Mouse (Mus musculus) lung, adult 10 weeks (tissue): ENCODE results near the gene Olfr653. TPM values are rescaled to one million over a fixed set of nuclear protein-coding genes. Genes with fewer than 3 reads are reported as not detected.

Experiments used
- polyA plus RNA-seq: library from polyadenylated mRNA; stranded (reverse); fragments of 350-450 nt; fragmentation: Illumina TruSeq; extraction: RNeasy Lipid Tissue Mini Kit (QIAGEN cat#74804); gene quantifications from one replicate; pipeline ENCODE4 v1.2.3, GENCODE M21; 2014; ENCODE audit warnings: low read depth, low replicate concordance; ENCODE audit not compliant: insufficient read depth

Gene Olfr653
- not detected for polyA plus RNA-seq

GRCm38 (mm10) chr7:104577014-104577413 is at the start of gene Olfr653:
TSS of gene Olfr653 (plus strand) at chr7:104577314.

GRCm38 (mm10) chr7:104549833-104550232 is 27.3 kb upstream of the Olfr653 start, which contains the start of gene Olfr651:
TSS of gene Olfr651 (plus strand) at chr7:104550133.

DNA sequence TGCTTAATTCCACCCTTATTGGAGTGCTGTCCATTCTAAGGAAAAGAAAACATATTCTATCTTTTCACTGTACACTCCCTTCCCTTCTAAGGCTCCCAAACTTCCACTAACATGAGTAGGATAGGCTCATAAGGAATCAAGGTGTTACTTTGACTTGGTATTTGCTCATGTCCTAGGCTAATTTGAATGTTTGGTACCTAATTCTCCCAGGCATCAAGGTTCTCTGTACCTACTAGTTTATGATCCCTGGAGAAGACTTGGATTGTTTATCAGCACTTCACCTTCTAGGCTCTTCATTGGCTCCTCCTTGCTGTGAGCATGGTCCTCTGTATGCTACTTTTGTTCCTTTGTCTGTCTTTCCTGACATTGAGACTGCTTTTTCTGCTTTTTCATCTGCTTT is 16.5 kb upstream of the Olfr653 start, which contains the start of gene Olfr652:
Olfr652 (plus strand) TSS at position 301 of the 400 bp plus-strand sequence.

GRCm38 (mm10) chr7:104586725-104587124 is 9.6 kb downstream of the Olfr653 start, which contains the start of gene Olfr654:
TSS of gene Olfr654 (plus strand) at chr7:104587025.

DNA sequence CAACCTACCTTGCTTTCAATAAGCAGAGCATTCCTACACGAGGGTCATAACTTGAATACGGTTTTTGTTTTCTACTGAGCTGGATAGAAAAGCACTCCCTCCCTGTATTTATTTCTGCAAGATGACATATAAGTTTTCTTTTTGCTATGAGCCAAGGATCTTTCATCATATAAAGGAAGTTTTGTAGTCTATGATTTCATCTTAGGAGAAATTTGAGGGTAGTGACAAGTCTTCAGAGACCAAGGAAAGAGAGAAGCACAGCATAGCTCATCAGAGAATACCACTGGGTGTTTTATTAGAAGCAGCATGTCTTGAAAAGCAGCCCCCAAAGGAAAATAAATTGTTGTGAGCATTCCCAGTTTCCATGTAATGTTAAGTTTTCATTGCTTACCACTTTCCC is 24.6 kb downstream of the Olfr653 start, which contains the start of gene Olfr655:
Olfr655 (minus strand) TSS at position 101 of the 400 bp plus-strand sequence.

GRCm38 (mm10) chr7:104613655-104614054 is 36.5 kb downstream of the Olfr653 start, which contains the start of gene Olfr656:
TSS of gene Olfr656 (plus strand) at chr7:104613955.

DNA sequence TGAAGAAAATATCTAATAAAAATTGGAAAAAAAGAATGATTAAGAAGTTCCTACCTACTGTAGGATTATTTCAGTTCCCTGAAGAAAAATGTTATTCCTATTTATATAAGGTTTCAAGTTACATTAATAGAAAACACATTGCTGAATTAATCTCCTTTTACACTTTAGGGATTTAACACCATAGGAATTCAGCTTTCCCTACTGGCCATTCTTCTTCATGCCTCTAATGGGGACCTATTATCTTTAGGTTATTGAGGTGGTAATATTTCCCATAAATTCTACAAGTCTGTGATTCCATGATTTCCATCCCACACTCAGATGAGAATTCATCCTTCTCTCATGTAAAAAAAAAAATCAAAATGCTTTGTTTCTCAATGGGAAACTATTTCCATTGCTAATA is 47.4 kb downstream of the Olfr653 start, which contains the start of gene Olfr657:
Olfr657 (plus strand) TSS at position 301 of the 400 bp plus-strand sequence.

Other genes starting within 250 kb of the Olfr653 start
- gene Trim34b, start 247.8 kb upstream of the Olfr653 start, polyA plus RNA-seq: not detected
- gene Trim12c, start 224.0 kb upstream of the Olfr653 start, polyA plus RNA-seq: 12.5 TPM
- 1.8 TPM for gene Trim30b, start 207.4 kb upstream of the Olfr653 start, polyA plus RNA-seq
- 0.22 TPM for gene Trim30c, start 176.5 kb upstream of the Olfr653 start, polyA plus RNA-seq
- gene Trim30a, start 112.1 kb upstream of the Olfr653 start, polyA plus RNA-seq: 11.2 TPM
- 6.3 TPM for gene Trim30d, start 69.5 kb upstream of the Olfr653 start, polyA plus RNA-seq
- not detected for gene Olfr651, start 27.2 kb upstream of the Olfr653 start, polyA plus RNA-seq
- not detected for gene Olfr652, start 16.4 kb upstream of the Olfr653 start, polyA plus RNA-seq
- not detected for gene Olfr654, start 9.7 kb downstream of the Olfr653 start, polyA plus RNA-seq
- gene Olfr655, start 24.5 kb downstream of the Olfr653 start, polyA plus RNA-seq: not detected
- not detected for gene Olfr656, start 36.6 kb downstream of the Olfr653 start, polyA plus RNA-seq
- gene Olfr657, start 47.5 kb downstream of the Olfr653 start, polyA plus RNA-seq: not detected
- gene Olfr658, start 70.0 kb downstream of the Olfr653 start, polyA plus RNA-seq: not detected
- not detected for gene Olfr659, start 89.4 kb downstream of the Olfr653 start, polyA plus RNA-seq
- gene Olfr661, start 109.2 kb downstream of the Olfr653 start, polyA plus RNA-seq: not detected
- not detected for gene Usp17le, start 200.2 kb downstream of the Olfr653 start, polyA plus RNA-seq